ENCODE assay signal across 22 mouse cellular contexts in the genomic region with DNA sequence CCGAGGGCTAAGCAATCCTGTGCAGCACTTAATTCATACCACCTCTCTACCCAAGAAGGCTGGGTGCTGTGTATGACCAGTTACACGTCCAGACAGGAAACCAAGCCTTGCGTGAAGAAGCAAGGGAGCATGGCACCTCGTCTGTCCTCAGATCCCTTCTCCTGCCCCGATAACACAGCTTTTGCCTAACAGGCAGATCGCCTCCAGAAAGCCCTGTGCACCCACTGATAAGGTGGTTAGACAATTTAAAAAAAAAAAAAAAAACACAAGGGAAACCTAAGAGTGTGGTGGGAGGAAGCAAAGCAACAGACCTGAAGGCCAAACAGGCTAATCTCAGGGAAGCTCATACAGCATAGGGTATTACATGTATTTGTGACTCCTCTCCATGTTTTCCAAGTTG. TPM values are rescaled to one million over a fixed set of nuclear protein-coding genes. Genes with fewer than 3 reads are reported as not detected.
DNase-seq lines count a peak whose midpoint lies in the region; ATAC-seq and TF ChIP-seq lines count a peak whose summit lies in the region.
"Had no signal": no experiment of that assay in that cellular context is flagged by ENCODE, and none has a peak within 500 bp of the region (broad histone marks: within the 10 kb centered on the region; RNA-seq: fewer than 3 reads in every experiment).

No protein-coding gene starts in this region.

- H3K27me3 ChIP-seq in megakaryocyte, embryonic 14.5 days (replicated peaks) = no peaks in the 10 kb centered on the region
- H3K27me3 ChIP-seq in liver, embryonic 14.5 days (ENCODE audit: control insufficient read depth, insufficient read depth, low read length) = no peaks in the 10 kb centered on the region
- H3K27me3 ChIP-seq in intestine, postnatal 0 days (replicated peaks; ENCODE audit: control insufficient read depth, insufficient read depth, low read length) = no peaks in the 10 kb centered on the region
- H3K27me3 ChIP-seq in forebrain, embryonic 11.5 days (ENCODE audit: control insufficient read depth, insufficient read depth, low read length) = no peaks in the 10 kb centered on the region
- no peaks in the 10 kb centered on the region for H3K27me3 ChIP-seq in lung, postnatal 0 days (replicated peaks; ENCODE audit: insufficient read depth, low read length)
- H3K27me3 ChIP-seq: embryonic facial prominence, embryonic 15.5 days; limb, embryonic 13.5 days; midbrain, embryonic 12.5 days had no signal

- H3K4me1 ChIP-seq in megakaryocyte, embryonic 14.5 days = peaks cover 35% of the 10 kb centered on the region
- peaks cover 7 to 28% of the 10 kb centered on the region in 2 experiments for H3K4me1 ChIP-seq in liver, embryonic 14.5 days (replicated peaks; ENCODE audit: control insufficient read depth in 2 of 2, insufficient read depth in 2 of 2, low read length in 1 of 2)
- no peaks in the 10 kb centered on the region for H3K4me1 ChIP-seq in intestine, postnatal 0 days (replicated peaks; ENCODE audit: control insufficient read depth, insufficient read depth, low read length)
- H3K4me1 ChIP-seq in forebrain, embryonic 11.5 days (replicated peaks; ENCODE audit: control insufficient read depth, insufficient read depth, low read length) = no peaks in the 10 kb centered on the region
- no peaks in the 10 kb centered on the region for H3K4me1 ChIP-seq in lung, postnatal 0 days (ENCODE audit: insufficient read depth, low read depth, low read length)
- H3K4me1 ChIP-seq: embryonic facial prominence, embryonic 15.5 days; forebrain, embryonic 10.5 days; limb, embryonic 13.5 days; midbrain, embryonic 12.5 days had no signal

- H3K27ac ChIP-seq in liver, embryonic 14.5 days = no peak overlapping the region
- H3K27ac ChIP-seq in intestine, postnatal 0 days (ENCODE audit: low read depth, low read length) = no peak overlapping the region
- no peak overlapping the region for H3K27ac ChIP-seq in forebrain, embryonic 11.5 days (ENCODE audit: low read depth, low read length)
- no peak overlapping the region for H3K27ac ChIP-seq in lung, postnatal 0 days (ENCODE audit: low read length)
- H3K27ac ChIP-seq: embryonic facial prominence, embryonic 15.5 days; forebrain, embryonic 10.5 days; hindbrain, embryonic 14.5 days; layer of hippocampus, adult 2 months; limb, embryonic 13.5 days; midbrain, embryonic 12.5 days had no signal

- H3K4me2 ChIP-seq in liver, embryonic 14.5 days (ENCODE audit: low read depth) = no peak overlapping the region
- H3K4me2 ChIP-seq in intestine, postnatal 0 days (replicated peaks; ENCODE audit: low read depth) = no peak overlapping the region
- no peak overlapping the region for H3K4me2 ChIP-seq in forebrain, embryonic 11.5 days (ENCODE audit: low read depth, low read length, severe bottlenecking)
- H3K4me2 ChIP-seq in lung, postnatal 0 days (replicated peaks; ENCODE audit: low read depth, low read length) = no peak overlapping the region
- H3K4me2 ChIP-seq: embryonic facial prominence, embryonic 15.5 days; hindbrain, embryonic 14.5 days; limb, embryonic 13.5 days; lung, embryonic 14.5 days; midbrain, embryonic 12.5 days had no signal

- WGBS in liver, embryonic 14.5 days (ENCODE audit: insufficient replicate concordance) = 23% methylated on average over 6 of the region's 6 CpGs
- WGBS in intestine, postnatal 0 days = 88% methylated on average over 6 of the region's 6 CpGs
- 92% methylated on average over 6 of the region's 6 CpGs for WGBS in forebrain, embryonic 11.5 days
- WGBS in lung, postnatal 0 days = 75% methylated on average over 6 of the region's 6 CpGs

- peak; percentile 76 for TF ChIP-seq EP300 in liver, embryonic 14.5 days (IDR thresholded peaks at IDR 0.05; ENCODE audit: low read depth)
- TF ChIP-seq EP300 in lung, postnatal 0 days (IDR thresholded peaks at IDR 0.05) = no peak

- peak; percentile 45 to 50 (median 49) for DNase-seq in liver, embryonic 14.5 days (ENCODE audit: low read depth in 3 of 3, low spot score in 3 of 3)
- DNase-seq in forebrain, embryonic 11.5 days (ENCODE audit: low spot score) = no peak
- no peak for DNase-seq in lung, postnatal 0 days (ENCODE audit: low spot score)
- DNase-seq: adrenal gland, adult 8-10 months; cerebellum, adult 8-10 months; heart, postnatal 4 days; kidney, adult 9 months; kidney, postnatal 25 days; lung, embryonic 14.5 days; lung, postnatal 36 days had no signal

- no peak for TF ChIP-seq CTCF in liver, embryonic 14.5 days (IDR thresholded peaks at IDR 0.05; ENCODE audit: low read depth)
- TF ChIP-seq CTCF in intestine, postnatal 0 days (IDR thresholded peaks at IDR 0.05; ENCODE audit: low read depth) = no peak
- TF ChIP-seq CTCF in lung, postnatal 0 days (IDR thresholded peaks at IDR 0.05) = no peak

- peak overlapping the region; percentile 46 for H3K4me3 ChIP-seq in megakaryocyte, embryonic 14.5 days (replicated peaks)
- H3K4me3 ChIP-seq in liver, embryonic 14.5 days (ENCODE audit: insufficient read depth in 1 of 2, low read depth in 2 of 2, low read length in 2 of 2) = no peak overlapping the region
- H3K4me3 ChIP-seq in intestine, postnatal 0 days (ENCODE audit: low read depth, low read length) = no peak overlapping the region
- no peak overlapping the region for H3K4me3 ChIP-seq in forebrain, embryonic 11.5 days (ENCODE audit: low read depth, low read length)
- no peak overlapping the region for H3K4me3 ChIP-seq in lung, postnatal 0 days (ENCODE audit: low read depth, low read length)
- H3K4me3 ChIP-seq: embryonic facial prominence, embryonic 15.5 days; forebrain, embryonic 10.5 days; layer of hippocampus, adult 2 months; limb, embryonic 13.5 days; midbrain, embryonic 12.5 days had no signal

- H3K9me3 ChIP-seq in megakaryocyte, embryonic 14.5 days = no peaks in the 10 kb centered on the region
- H3K9me3 ChIP-seq in liver, embryonic 14.5 days (ENCODE audit: control insufficient read depth, low read length) = no peaks in the 10 kb centered on the region
- H3K9me3 ChIP-seq in intestine, postnatal 0 days (ENCODE audit: control insufficient read depth) = no peaks in the 10 kb centered on the region
- no peaks in the 10 kb centered on the region for H3K9me3 ChIP-seq in forebrain, embryonic 11.5 days (ENCODE audit: control insufficient read depth, low read length)
- no peaks in the 10 kb centered on the region for H3K9me3 ChIP-seq in lung, postnatal 0 days (ENCODE audit: low read length)
- H3K9me3 ChIP-seq: embryonic facial prominence, embryonic 15.5 days; forebrain, embryonic 10.5 days; limb, embryonic 13.5 days; midbrain, embryonic 12.5 days had no signal

- peaks cover 39% of the 10 kb centered on the region for H3K36me3 ChIP-seq in megakaryocyte, embryonic 14.5 days (replicated peaks; ENCODE audit: low read length)
- no peaks in the 10 kb centered on the region for H3K36me3 ChIP-seq in liver, embryonic 14.5 days (replicated peaks; ENCODE audit: control insufficient read depth, insufficient read depth, low read depth)
- 0 out of 2 replicates have a peak, but pooled peaks cover 9% of the 10 kb centered on the region for H3K36me3 ChIP-seq in intestine, postnatal 0 days (ENCODE audit: control insufficient read depth, insufficient read depth)
- H3K36me3 ChIP-seq in forebrain, embryonic 11.5 days (ENCODE audit: control insufficient read depth, insufficient read depth, low read length) = no peaks in the 10 kb centered on the region
- H3K36me3 ChIP-seq in lung, postnatal 0 days (ENCODE audit: insufficient read depth, low read length) = no peaks in the 10 kb centered on the region
- H3K36me3 ChIP-seq: forebrain, embryonic 10.5 days; limb, embryonic 13.5 days; midbrain, embryonic 12.5 days had no signal

- no peak overlapping the region for H3K9ac ChIP-seq in liver, embryonic 14.5 days (replicated peaks)
- no peak overlapping the region for H3K9ac ChIP-seq in intestine, postnatal 0 days (ENCODE audit: low read depth, low read length)
- no peak overlapping the region for H3K9ac ChIP-seq in forebrain, embryonic 11.5 days (ENCODE audit: low read length)
- H3K9ac ChIP-seq in lung, postnatal 0 days (replicated peaks; ENCODE audit: low read depth) = no peak overlapping the region
- H3K9ac ChIP-seq: embryonic facial prominence, embryonic 15.5 days; hindbrain, embryonic 14.5 days; limb, embryonic 13.5 days; lung, embryonic 14.5 days; midbrain, embryonic 12.5 days had no signal

- no peak for ATAC-seq in megakaryocyte, adult 5-6 weeks (ENCODE audit: poor library complexity, severe bottlenecking)
- ATAC-seq in erythroblast, adult 5-6 weeks (replicated peaks; ENCODE audit: low FRiP score, poor library complexity, severe bottlenecking) = peak; percentile 55
- peak; percentile 77 for ATAC-seq in liver, embryonic 14.5 days (ENCODE audit: insufficient read depth)
- ATAC-seq in intestine, postnatal 0 days = no peak
- no peak for ATAC-seq in forebrain, embryonic 11.5 days (replicated peaks; ENCODE audit: low FRiP score)
- ATAC-seq in lung, postnatal 0 days = no peak
- ATAC-seq: activated CD4-positive, CD25-positive, alpha-beta regulatory T cell, adult 4 months; inflammation-experienced regulatory T-cells, adult 6 months had no signal

RNA-seq across cellular contexts. Expression of a gene that starts 54.9 kb away (rescaled TPM):
- polyA plus RNA-seq in megakaryocyte, embryonic 14.5 days (2012; ENCODE audit: insufficient read depth, low replicate concordance) = 7.4 and 11.5 TPM in 2 replicates
- 9.1 and 17.9 TPM in 2 replicates for total RNA-seq in megakaryocyte, adult 5-6 weeks (2015)
- total RNA-seq in megakaryocyte, adult 5-6 weeks (2017) = 12.2 and 15.9 TPM in 2 replicates
- 2.7 and 9.4 TPM in 2 replicates for total RNA-seq in erythroblast, adult 5-6 weeks (2015; ENCODE audit: low replicate concordance)
- total RNA-seq in erythroblast, adult 5-6 weeks (2017; ENCODE audit: low replicate concordance) = 4.3 and 10.1 TPM in 2 replicates
- 1.5 and 1.9 TPM in 2 replicates for polyA plus RNA-seq in liver, embryonic 14.5 days (2012; rRNA removed)
- polyA plus RNA-seq in liver, embryonic 14.5 days (2014; fragmentation: Nextera tagmentation; extraction: Ambion mirVana) = 4.6 and 6.2 TPM in 2 replicates
- polyA plus RNA-seq in intestine, postnatal 0 days (2015; fragmentation: Nextera tagmentation; extraction: Ambion mirVana) = 12.6 and 12.7 TPM in 2 replicates
- polyA plus RNA-seq in forebrain, embryonic 11.5 days (2014; fragmentation: Nextera tagmentation; extraction: Ambion mirVana) = 14.7 and 19.6 TPM in 2 replicates
- polyA plus RNA-seq in lung, postnatal 0 days (2015; fragmentation: Nextera tagmentation; extraction: Ambion mirVana) = 15.0 and 16.5 TPM in 2 replicates

RNA-seq across cellular contexts. Expression of a gene that starts 54.9 kb away (rescaled TPM):
- 13.6 and 18.1 TPM in 2 replicates for polyA plus RNA-seq in megakaryocyte, embryonic 14.5 days (2012; ENCODE audit: insufficient read depth, low replicate concordance)
- 5.3 and 12.1 TPM in 2 replicates for total RNA-seq in megakaryocyte, adult 5-6 weeks (2015)
- 10.6 TPM in 2 replicates for total RNA-seq in megakaryocyte, adult 5-6 weeks (2017)
- total RNA-seq in erythroblast, adult 5-6 weeks (2015; ENCODE audit: low replicate concordance) = 0.96 and 11.3 TPM in 2 replicates
- total RNA-seq in erythroblast, adult 5-6 weeks (2017; ENCODE audit: low replicate concordance) = 1.0 and 7.5 TPM in 2 replicates
- 3.3 and 3.5 TPM in 2 replicates for polyA plus RNA-seq in liver, embryonic 14.5 days (2012; rRNA removed)
- polyA plus RNA-seq in liver, embryonic 14.5 days (2014; fragmentation: Nextera tagmentation; extraction: Ambion mirVana) = 2.3 and 3.2 TPM in 2 replicates
- polyA plus RNA-seq in intestine, postnatal 0 days (2015; fragmentation: Nextera tagmentation; extraction: Ambion mirVana) = 4.1 and 4.2 TPM in 2 replicates
- polyA plus RNA-seq in forebrain, embryonic 11.5 days (2014; fragmentation: Nextera tagmentation; extraction: Ambion mirVana) = 14.4 and 15.2 TPM in 2 replicates
- polyA plus RNA-seq in lung, postnatal 0 days (2015; fragmentation: Nextera tagmentation; extraction: Ambion mirVana) = 6.1 and 7.0 TPM in 2 replicates

RNA-seq across cellular contexts. Expression of a gene that starts 55.8 kb away (rescaled TPM):
- polyA plus RNA-seq in megakaryocyte, embryonic 14.5 days (2012; ENCODE audit: insufficient read depth, low replicate concordance) = 0.68 and 0.90 TPM in 2 replicates
- total RNA-seq in megakaryocyte, adult 5-6 weeks (2015) = 7.2 and 7.9 TPM in 2 replicates
- total RNA-seq in megakaryocyte, adult 5-6 weeks (2017) = 4.3 and 6.1 TPM in 2 replicates
- 5.0 and 16.5 TPM in 2 replicates for total RNA-seq in erythroblast, adult 5-6 weeks (2015; ENCODE audit: low replicate concordance)
- 2.3 and 3.6 TPM in 2 replicates for total RNA-seq in erythroblast, adult 5-6 weeks (2017; ENCODE audit: low replicate concordance)
- 2.3 and 3.4 TPM in 2 replicates for polyA plus RNA-seq in liver, embryonic 14.5 days (2012; rRNA removed)
- polyA plus RNA-seq in liver, embryonic 14.5 days (2014; fragmentation: Nextera tagmentation; extraction: Ambion mirVana) = 1.7 and 2.7 TPM in 2 replicates
- polyA plus RNA-seq in intestine, postnatal 0 days (2015; fragmentation: Nextera tagmentation; extraction: Ambion mirVana) = 1.3 and 2.4 TPM in 2 replicates
- polyA plus RNA-seq in forebrain, embryonic 11.5 days (2014; fragmentation: Nextera tagmentation; extraction: Ambion mirVana) = 19.0 and 20.0 TPM in 2 replicates
- 2.8 and 3.7 TPM in 2 replicates for polyA plus RNA-seq in lung, postnatal 0 days (2015; fragmentation: Nextera tagmentation; extraction: Ambion mirVana)

Comparison
In these comparisons a context has a peak if more than half of its experiments do, and no peak if none do; other contexts are left out.
1. ATAC-seq: peak in erythroblast, adult 5-6 weeks (single experiment) and liver, embryonic 14.5 days (single experiment); none in megakaryocyte, adult 5-6 weeks (single experiment), intestine, postnatal 0 days (single experiment), forebrain, embryonic 11.5 days (single experiment) and lung, postnatal 0 days (single experiment).
2. DNase-seq: peak in liver, embryonic 14.5 days (3 of 3); none in forebrain, embryonic 11.5 days (single experiment) and lung, postnatal 0 days (single experiment).